Mouse (Mus musculus): ENCODE measurements around the gene Efcab6.
A peak's percentile ranks its signal among the peaks of the same experiment; 100 is the strongest.
"Not testable (repeated sequence)": the region's sequence is repeated elsewhere in the genome, so short reads cannot be mapped to it uniquely, and the experiment has no call there.

Efcab6 gene

DNA sequence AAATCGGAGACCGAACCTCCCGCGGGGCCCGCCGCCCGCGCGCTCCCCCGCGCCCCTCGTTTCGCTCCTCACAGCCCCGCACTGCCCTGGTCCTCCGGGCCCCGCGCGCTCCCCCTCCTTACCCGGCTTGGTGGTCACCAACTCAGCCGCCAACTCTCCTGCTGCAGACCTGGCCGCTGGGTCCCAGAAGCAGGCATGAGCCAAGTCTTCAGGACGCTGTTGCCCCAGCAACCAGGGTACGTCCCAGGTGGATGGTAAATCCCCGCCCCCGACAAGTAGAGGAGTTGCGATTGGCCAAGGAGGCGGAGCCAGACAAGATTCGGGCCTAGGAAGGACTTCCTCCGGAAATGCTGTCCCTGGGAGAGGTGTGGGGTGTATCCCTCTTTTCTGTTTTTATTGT is at the start of gene Efcab6:
TSS of gene Efcab6 (minus strand) at position 240 of the 400 bp plus-strand sequence.
- no peak for DNase-seq

DNA sequence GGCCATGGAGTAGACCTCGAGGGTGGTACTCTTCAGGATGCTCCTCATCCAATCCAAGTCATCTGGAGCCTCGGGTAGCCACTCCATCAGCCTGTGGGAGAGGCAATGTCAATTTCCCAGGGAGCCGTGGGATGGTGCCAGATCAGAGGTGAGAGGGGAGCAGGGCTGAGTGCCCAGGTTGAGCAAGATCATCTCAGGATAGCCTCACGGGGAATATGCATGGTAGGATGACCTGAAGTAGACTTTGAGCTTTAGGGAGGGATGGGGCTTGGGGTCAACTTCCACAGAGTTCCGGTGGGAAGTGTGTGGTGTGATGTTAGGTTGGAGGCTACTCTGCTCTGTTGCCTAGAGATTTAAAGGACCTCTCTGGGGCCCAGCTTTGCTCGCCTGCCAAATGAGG is 48.7 kb upstream of the Efcab6 start:
- no peak for DNase-seq

DNA sequence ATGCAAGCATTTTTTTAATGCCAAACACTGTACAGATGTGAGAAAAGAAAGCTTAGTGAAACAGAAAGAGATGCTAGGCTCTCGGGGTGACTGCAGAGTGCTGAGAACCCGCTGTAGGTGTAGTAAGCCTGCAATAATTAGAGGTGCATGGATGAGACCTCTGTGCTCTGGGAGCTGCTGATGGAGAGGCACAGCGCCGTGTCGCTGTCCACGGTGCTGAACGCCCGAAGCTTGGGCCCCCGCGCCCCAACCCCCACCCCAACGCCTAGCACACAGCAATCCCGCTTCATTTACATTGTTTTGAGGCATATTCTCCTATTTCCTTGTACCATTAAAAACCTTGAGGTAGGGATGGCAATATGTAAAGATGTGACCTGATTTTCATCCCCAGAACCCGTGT is 43.7 kb upstream of the Efcab6 start:
- DNase-seq = no peak

DNA sequence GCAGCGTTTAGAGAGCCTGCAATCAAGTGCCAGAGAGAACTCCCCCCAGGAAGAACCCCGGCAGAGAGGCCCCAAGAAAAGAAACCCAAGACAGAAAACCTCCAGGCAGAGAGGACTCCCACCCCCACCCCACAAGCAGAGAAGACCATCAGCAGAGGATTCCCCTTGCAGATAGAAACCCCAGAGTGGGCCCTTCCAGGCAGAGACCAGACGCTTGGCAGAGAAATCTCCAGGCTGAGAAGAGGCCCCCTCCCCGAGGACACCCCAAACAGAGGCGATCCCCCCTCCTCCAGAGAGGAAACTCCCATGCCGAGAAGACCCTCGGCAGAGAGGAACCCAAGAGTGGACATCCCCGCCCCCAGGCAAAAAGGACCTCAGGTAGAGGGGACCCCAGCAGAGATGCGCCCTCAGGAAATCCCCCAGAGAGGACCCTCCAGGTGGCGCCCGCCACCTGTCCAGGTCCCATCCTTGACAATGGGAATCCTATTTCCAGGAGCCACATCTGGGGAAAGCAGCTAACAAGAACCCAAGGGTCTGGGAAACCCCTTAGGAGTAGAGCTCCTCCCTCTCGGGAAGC is 40.8 kb upstream of the Efcab6 start:
- DNase-seq = peak; percentile 32

DNA sequence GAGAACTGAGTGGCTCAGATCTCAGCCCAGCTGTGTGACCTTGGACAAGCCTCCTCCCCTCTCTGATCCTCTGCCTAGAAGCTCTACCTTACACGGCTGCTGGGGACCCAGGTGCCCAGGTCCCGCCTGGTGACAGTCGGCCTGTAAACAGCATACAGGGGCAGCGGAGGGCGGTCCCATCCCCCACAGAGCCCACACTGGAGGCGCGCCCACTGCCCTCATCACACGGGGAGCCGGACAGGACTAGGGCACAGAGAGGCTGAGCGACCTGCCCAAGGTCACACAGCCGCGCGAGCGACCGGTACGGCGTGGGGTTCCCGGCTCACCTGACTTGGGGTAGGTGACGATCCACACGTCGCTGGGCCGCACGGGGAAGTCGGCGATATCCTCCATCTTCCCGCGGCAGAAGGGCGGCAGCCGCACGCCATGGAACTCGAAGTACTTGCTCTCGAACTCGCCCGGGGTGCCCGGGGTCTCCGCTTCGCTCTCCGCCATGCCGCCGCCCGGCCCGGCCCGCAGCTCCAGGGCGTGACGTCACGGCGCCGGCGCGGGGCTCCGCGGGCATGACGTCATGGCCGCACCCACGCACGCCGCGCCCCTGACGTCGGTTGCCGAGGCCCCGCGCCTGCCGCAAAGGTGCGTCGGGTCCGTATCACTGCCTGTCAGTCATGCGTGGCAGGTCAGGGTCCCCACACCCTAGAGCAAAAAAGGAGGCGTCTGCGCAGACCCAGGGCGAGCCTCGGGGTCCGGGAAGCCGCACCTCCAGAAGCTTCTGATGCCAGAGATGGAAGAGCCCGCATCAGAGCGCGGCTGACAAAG is 40.1 kb upstream of the Efcab6 start, which contains the start of gene Sult4a1:
TSS of gene Sult4a1 (minus strand) at position 650 of the 819 bp plus-strand sequence.
- peak; percentile 78 for DNase-seq

DNA sequence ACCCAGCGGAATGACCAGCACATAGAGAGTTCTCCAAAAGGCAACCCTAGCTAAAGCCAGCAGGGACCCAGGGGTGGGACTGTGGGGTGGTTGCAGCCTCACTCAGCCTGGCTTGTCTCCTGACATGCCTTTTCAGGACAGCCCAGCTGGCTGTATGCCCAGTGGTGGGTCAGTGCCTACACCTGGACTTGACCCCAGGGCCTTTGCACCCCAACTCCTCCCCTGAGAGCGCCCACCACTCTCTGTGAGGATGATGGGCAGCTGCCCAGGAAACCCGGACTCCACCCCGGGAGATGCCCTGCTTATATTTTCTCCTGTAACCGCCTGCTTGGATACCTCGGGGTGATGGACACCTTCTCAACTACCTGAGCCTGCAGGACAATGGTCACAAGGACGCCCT is 39.4 kb upstream of the Efcab6 start:
- DNase-seq = peak; percentile 31

DNA sequence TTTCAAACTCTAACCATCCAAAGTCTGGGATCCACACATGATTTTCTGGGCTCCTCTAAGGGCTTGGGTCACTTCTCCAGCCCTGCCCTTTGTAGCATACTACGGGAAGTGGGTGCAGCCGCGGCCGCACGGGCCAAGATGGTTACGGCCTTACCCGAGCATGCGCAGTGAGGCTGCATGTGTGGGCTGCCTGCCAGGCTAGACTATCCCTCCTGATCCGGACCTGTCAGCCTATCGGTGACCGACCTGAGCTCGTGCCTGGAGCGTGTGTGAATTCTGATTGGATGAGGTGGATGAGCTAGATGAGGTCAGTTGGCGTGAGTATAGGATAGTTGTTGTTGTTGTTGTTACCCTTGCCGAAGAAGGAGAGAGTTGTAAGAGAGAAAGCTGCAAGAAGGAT is 32.4 kb upstream of the Efcab6 start:
- DNase-seq = not testable (repeated sequence)

DNA sequence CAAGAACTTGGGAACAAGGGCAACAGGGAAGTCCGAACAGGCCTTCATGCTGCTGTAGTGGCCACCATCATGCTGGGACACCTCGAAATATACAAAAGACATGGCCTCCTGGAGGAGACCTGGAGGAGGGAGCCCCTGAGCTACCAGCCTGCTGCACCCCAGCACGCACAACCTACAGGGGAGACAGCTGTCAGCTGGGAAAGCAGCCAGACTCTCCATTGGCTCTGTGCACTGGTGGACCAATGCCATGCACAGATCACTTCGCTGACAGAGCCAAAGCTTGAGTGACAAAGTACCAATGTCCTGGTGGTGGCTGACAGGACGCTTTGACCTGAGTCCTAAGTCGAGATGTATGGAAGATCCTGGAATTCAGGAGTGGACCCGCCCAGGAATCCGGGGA is 30.9 kb upstream of the Efcab6 start:
- DNase-seq = peak; percentile 74

DNA sequence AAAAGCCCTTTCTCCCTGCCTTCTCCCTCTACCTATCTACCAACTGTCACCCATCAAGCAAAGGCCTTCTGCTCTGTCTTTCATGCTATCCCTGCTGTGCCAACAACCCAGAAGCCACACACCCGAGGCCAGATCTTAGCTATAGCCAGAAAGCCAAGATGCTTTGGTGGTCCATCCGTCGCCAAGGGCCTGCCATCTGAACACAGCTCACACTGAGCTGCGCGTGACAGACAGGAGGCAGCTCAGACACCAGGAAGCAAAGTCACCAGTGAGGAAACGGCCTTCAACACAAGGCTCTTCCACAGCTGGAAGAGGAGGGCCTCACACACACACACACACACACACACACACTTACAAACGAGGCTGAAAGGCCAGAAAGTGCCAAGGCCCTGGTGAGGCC is 29.7 kb upstream of the Efcab6 start:
- no peak for DNase-seq

DNA sequence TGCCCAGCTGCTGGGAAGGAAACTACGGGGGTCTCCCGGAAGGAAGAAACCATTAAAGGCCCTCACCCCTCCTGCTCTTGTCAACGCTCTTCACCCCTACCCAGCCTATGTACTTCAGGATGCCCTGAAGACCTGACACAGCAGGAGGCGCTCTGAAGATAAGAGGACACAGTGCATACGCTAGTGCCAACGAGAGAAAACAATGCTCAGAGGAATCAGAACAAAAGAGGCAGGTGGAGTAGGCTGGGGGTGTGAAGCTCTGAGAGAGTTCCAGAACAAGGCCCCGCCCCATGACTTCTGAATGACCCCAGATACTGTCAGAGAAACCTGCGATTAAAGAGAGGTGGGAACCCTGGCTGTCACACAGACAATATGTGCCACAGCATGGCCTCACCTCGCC is 21.6 kb upstream of the Efcab6 start:
- DNase-seq = no peak

DNA sequence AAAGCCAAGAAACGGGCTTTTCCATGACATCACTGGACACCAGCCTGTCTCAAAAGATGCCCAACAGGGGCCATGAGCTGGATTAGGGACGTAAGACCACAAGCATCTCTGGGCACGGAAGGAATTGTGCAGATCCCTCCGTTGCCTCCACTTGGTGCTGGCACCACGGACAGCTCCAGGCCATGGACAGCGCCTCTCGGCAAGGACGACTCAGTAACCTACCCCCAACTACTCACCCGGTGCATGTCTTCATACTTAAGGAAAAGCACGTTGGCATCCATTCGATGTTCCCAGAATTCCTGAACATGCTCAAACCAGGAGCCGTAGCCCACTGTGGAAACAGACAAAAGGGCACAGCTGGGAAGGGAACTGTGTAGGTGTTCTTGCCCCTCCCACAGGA is 21.2 kb upstream of the Efcab6 start:
- no peak for DNase-seq

DNA sequence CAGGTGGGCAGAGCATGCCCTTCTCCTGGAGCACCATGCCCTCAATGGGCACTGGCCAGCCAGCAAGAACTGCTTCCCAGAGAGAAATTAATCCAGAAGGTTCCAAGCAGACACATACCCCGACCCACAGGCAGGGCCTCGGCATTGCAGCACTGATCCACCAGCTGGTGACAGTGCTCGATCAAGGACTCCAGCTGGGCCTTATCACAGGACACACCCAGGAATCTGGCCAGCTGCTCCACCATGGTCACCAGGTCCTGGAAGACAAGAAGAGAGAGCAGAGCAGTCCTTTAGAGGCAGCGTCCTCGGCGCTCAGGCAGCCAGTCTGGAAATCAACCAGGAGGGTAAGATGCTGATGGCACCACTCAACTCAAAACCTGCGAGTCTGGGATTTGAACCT is 14.9 kb upstream of the Efcab6 start:
- no peak for DNase-seq

DNA sequence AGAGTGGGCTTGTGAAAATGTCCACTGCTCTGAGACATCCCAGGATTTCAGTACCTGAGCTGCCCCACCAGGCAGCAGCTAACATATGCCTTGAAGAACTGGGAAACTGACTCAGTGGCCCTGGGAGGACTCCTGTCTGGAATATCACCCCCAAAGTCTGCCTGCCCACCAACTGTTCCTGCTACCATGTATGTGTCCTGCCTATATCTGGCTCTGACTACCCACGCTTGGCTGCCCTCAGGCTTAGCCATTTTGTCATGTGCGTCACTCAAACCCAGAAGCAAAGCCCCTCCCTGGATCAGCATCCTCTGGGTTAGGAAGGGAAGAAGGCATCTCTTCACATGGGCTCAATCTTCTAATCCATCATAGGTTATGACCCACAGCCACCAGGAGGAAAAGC is 14.3 kb upstream of the Efcab6 start:
- DNase-seq = no peak

DNA sequence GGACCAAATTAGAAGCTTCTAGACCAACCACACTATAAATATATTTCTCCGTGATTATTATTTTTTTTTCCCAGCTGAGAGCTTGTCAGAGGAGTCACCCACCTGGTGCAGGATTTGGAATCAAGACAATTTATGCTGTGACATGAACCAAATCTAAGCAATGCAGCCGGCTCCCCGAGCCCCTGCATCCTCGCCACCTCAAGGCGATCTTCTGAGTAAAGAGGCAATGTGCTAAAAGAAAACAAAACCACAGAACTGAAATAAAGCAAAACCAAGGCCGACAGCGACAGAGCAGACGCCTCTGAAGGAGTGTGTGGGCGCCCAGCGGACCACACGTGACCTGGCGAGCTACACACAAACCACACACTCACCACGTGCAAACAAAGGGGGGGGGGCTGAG is 13.5 kb upstream of the Efcab6 start:
- no peak for DNase-seq

DNA sequence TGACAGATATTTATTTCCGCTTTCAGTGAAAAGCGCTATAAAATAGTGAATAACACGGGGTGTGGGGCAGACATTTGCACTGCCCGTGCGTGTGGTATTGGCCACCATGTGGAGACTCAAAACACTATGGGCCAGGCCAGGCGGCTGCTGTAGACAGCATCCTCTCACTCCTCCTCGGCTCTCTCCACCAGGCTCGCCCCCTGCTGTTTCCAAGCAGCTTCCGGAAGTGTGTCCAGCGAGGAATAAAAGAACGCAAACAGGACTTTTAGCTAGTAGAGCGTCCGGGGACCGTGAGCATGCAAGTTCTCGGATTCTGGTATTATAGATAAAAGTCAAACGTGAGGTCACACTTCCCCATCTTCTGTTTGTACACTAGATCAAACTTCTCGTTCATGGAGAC is 12.0 kb upstream of the Efcab6 start:
- no peak for DNase-seq

DNA sequence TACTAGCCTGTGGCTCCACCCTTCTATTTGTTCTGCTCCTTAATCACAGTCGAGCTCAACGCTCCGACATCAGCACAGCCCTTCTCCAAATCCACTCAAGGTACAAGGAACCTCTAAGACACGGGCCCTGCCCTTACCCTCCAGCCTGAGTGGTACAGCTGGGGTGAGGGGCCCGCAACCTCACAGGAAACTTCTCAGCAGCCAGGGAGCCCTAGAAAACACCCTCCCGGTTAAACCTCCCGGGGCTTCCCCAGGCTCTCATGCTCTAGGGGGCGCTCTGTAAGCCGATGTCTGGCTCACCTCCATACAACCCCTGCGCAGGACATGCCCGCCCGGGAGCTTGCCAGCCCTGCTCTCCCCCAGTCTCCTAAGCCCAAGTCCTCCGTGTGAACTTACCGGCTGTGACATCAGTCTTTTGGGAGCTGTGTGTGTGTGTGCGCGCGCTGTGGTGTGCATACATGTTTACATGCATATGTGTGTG is 9.6 kb upstream of the Efcab6 start:
- no peak for DNase-seq

DNA sequence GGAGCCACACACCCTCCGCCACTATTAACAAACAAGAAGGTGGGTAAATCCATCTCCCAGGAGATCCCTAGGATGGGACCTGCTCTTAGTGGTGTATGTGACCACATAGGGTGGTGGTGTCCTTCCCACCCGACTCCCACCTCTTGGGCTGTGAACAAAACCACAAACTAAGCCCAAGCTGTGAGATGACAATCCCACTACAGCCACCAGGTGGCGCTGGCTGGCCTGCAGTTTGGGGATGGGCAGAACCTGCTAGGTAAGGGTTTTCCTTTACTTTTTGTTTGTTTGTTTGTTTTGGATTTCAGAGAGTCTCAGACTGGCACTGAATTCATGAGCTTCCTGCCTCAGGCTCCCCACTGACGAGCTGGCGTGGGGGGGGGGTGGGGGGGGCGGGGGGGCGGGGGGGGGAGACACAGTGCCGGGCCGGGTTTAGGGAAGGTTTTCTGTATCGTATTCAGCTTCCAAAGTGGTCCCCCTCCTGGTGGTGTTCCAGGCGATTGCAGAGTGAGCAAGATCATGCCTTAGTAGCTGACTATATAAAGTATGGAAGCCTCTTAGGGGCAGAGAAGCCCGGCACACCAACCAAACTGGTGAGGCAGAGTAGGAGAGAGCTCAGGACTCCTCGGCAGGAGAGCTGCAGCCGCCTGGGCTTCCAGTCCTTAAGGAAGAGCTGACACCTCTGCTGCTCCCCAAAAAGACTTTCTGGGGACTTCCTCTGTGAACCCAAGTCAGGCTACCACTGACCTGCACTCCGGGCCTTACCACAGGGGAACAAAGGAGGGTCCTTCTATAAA is 8.9 kb upstream of the Efcab6 start:
- peak; percentile 76 for DNase-seq

DNA sequence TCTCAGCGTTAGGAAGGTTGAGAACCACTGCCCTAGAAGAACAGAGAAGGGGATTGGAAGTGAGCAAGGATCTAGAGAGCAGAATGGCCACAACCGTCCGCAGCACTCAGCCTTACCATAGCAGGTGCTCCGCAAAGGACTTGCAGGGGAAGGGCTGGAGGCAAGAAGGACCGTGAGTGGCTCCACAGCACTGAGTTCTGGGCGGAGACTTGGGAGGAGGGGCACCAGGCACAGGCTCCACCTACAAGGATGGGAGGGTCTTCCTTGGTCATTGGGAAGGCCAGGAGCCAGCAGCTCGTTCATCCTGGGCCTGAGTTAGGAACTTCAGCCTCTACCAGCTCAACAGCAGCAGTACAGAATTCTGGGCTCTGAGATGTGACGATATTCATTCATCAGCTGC is 7.9 kb upstream of the Efcab6 start:
- DNase-seq = no peak

DNA sequence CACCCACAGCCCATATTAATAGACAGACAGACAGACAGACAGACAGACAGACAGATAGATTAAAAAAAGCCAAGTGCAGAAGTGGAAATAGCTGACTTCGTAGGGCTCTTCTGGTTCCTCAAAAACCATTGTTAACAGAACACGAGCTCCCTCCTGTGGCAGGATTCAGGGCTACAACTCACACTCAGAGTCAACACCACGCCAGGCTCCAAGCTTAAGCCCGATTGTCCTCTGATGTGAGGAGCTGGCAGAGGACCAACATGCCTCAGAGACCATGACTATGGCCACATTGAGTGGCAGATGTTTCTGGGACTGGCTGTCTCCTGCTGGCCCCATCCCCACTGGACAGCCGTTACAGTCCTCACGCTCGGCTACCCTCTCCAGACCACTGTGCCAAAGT is 7.0 kb upstream of the Efcab6 start:
- DNase-seq = peak; percentile 71

DNA sequence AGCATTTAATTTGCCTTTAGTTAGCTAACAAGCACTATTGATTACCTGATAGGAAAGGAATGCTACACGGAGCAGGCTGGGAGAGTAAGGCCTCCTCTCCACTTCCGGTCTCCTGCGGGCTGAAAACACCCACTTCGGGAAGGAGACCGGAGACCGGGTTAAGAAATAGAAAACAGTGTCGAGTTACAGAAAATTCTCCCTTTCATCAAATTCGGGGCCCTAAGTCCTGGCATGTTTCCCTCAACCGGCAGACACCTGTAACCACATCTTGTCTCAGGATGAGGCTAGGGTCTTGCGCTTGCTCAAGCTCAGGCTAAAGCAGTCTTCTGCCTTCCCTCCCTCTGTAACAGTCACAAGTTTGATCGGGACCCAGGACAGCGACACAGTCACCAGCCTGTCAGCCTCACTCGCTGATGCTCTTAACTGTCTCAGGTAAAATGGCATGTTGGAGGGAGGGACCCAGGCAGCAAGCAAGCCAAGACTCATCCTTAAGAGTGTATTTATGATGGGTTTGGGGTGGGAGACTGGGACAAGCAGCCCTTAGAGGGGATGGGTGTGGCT is 5.0 kb upstream of the Efcab6 start:
- no peak for DNase-seq

DNA sequence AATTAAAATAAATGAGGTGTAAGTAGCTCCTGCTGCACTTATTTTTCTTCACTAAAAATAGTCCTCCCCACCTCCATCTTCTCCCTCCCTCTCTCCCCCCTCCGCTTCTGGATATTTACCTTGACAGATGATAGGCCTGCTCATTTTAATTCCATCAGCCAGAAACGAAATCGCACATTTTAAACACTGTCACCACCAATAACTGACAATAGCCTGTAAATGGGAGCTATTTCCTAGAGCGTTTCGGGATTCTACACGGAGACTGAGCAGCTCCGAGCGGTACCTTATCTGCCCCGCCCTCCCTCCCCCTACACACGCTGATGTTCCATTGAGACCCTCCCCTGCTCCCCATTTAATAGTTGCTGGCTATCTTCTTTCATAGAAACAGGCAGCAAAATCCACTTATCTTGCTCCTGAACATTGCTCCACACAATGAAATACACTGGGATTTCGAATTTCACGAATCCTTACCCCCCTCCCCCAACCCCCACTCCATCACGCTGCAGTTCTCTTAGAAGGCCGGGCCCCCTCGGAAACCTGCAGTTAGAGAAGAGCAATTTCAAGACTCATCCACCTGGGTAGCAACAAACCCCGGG is 4.4 kb upstream of the Efcab6 start:
- DNase-seq = no peak

DNA sequence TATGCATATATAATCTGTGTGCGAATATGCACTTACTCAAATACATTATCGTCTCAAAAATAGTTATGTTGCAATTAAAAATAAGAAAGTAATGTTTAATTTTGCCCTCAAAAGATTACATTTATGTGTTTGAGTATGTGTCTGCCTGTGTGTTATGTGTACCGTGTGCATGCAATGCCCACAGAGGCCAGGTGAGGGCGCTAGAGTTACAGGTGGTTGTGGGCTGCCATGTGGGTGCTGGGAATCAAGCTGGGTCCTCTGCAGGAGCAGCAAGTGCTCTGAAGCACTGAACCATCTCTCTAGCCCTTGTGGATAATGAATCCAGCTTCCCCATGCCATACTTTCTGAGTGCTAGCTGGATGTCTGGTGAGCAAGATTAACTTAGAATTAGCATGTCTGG is 522 bp upstream of the Efcab6 start:
- no peak for DNase-seq

DNA sequence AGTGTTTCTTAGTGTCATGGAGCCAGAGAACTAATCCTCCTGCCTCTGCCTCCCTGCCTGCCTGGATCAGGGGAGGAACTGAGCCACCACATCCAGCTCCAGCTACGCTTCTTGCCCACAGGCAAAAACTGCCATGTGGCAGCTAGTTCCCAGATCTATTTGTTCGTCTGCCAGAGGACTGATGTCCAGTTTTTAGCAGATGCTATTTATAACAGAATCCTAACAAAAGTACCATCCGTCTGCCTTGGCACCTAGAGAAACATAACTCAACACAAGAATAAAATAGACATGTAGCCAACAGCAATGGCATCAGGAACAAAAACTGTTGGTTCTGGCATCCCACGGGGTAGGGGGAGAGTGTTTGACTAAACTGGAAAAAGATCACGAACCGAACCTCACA is 6.3 kb downstream of the Efcab6 start:
- no peak for DNase-seq
